Mouse (Mus musculus): Measurements from ENCODE around the gene Psmd7.
A peak's percentile ranks its signal among the peaks of the same experiment; 100 is the strongest.

Psmd7 gene

DNA sequence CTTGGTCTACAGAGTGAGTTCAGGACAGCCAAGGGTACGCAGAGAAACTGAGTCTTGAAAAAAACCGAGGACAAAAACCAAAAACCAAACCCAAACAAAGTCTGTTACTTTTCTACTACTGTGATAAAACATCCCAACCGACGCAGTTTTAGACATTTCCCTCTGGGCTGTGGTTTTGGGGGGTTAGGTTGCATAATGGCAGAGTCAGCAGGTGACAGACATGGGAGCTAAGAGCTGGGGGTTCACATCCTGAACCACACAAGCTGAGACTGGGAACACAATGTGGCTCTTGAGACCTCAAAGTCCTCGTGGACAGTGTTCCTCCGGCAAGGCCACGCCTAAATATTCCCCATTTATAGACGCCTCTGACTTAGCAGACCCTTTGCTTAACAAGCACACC is 10.1 kb downstream of the Psmd7 start:
- DNase-seq (ENCODE audit: low spot score in 2 of 2): no peak

DNA sequence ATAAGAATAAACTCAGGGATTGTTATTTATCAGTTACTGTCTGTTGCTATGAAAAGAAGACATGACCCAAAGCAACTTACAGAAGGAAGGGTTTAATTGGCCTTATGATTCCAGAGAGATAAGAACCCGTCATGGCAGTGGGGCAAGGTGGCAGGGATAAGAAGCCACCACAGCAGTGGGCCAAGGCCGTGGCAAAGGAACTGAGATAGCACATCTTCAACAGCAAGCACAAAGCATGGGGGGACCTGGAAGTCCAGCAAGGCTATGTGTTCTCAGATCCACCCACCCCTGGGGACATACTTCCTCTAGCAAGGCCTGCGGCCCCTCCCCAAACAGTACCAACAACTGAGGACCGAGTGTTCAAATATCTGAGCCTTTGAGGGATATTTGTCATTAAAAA is 10.6 kb downstream of the Psmd7 start:
- no peak for DNase-seq (ENCODE audit: low spot score in 2 of 2)

DNA sequence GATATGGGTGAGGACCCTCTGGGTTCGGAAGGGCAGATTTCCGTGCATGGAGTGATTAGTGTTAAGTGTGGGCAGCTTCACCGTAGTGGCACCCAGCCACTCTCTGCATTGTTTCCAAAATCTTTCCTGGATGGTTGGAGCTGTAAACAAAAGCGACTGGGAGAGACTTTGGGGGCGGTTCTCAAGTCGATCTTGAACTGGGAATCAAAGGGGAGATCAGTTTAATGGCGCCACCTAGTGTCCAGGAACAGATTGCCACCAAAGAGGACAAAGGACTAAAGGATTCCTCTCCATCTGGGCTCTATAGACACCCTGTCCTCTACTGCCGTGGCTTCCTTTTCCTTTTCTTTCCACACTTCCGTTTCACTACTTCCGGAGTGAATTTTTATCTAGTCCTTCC is 11.6 kb downstream of the Psmd7 start:
- DNase-seq (ENCODE audit: low spot score in 2 of 2): peak in 1 of 2 experiments; percentile 92

DNA sequence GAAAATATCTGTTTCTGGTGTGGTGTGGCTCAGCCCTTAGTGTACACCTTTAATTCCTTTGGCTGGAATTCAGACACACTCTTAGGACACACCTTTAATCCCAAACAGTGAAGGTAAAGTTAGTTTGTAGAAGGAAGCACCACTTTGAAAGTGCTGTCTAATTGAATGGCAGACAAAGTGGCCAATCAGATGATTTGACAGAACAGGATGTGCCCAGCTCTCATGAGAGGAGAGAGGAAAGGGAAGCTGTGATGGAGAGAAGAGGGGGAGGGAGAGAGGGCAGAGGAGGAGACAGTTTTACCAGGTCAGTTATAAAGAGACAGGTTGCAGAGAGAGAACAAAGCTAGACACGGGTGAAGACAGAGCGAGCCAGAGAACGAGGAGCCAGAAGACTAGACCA is 13.5 kb downstream of the Psmd7 start:
- no peak for DNase-seq (ENCODE audit: low spot score in 2 of 2)

GRCm38 (mm10) chr8:107572497-107572896 is 15.8 kb downstream of the Psmd7 start:
- DNase-seq (ENCODE audit: low spot score in 2 of 2): peak in 1 of 2 experiments; percentile 48

DNA sequence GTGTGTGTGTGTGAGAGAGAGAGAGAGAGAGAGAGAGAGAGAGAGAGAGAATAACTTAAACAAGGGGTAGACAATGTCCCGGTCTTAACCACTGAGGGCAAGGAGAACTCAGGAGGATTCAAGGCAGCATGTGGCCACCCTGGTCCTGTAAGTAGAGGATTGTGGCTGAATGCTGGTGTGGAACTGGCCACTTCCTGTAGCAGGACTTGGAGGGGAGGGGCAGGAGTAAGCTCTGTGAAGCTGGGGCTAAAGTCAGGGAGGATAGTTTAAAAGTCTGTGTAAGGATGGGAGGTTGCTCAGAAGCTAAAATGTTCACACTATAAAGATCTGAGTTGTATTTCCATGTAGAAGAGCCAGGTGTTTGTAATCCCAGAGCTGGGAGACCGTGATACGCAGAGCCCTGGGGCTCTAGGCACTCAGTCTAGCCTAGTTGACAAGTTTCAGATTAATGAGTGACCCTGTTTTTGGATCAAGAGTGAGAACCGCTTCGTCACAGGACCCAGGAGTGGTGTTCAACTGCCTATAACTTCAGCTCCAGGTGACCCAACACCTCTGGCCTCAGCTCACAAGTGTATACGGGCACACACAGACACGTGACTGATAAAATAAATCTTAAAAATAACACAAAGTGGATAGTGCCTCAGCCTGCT is 16.7 kb downstream of the Psmd7 start:
- DNase-seq (ENCODE audit: low spot score in 2 of 2): no peak

DNA sequence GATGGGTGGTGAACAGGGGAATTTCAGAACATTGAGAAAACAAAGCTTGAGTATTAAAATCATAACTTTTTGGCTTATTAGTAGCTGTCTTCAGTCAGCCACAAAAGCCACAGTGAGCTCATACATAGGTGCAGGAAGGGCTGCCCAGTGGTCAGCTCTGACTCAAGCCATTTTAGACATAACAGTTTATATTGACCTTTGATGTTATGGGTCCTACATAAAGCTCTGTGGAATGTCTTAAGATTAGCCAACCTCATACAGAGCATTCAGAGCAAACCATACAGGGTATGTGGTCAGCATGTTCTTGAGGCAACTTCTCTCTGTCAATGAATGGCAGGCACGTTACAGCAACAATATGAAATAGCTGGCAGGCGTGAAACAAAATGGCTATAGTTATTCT is 17.2 kb downstream of the Psmd7 start:
- no peak for DNase-seq (ENCODE audit: low spot score in 2 of 2)

DNA sequence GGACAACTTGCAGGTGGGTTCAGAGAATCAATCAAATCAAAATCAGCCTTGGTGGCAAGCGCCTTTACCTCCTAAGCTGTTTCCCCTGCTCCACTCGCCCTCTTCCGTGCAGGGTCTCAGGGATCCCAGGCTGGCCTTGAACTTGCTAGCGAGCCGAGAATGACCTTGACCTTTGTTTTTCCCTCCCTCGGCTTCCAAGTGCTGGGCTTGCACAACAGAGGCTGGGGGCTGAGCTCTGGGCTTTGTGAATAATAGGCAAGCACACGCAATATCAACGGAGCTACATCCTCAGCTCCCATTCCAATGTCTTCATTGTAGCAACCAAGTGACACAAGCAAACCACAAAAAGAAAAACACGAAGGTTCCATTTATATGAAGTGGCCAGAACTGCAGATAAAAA is 26.1 kb downstream of the Psmd7 start:
- no peak for DNase-seq (ENCODE audit: low spot score in 2 of 2)

GRCm38 (mm10) chr8:107560820-107561536 is 27.3 kb downstream of the Psmd7 start:
- DNase-seq (ENCODE audit: low spot score in 2 of 2): no peak

GRCm38 (mm10) chr8:107556511-107556936 is 31.7 kb downstream of the Psmd7 start:
- DNase-seq (ENCODE audit: low spot score in 2 of 2): no peak

DNA sequence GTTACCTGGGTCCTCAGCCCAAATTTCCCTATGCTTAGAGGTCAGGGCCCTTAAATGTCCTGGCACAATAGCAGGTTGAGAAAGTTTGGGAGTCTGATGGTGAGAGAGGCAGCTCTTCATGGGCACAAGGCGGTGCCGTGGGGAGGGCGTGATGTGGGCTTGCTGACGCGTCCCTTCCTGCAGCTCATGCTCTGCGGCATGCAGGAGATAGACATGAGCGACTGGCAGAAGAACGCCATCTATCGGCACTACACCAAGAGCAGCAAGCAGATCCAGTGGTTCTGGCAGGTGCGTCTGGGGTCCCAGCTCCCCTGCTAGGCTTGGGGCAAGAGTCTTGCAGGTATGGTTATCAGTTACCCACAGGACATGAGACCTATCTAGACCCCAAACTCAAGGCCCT is 33.0 kb downstream of the Psmd7 start:
- no peak for DNase-seq (ENCODE audit: low spot score in 2 of 2)

DNA sequence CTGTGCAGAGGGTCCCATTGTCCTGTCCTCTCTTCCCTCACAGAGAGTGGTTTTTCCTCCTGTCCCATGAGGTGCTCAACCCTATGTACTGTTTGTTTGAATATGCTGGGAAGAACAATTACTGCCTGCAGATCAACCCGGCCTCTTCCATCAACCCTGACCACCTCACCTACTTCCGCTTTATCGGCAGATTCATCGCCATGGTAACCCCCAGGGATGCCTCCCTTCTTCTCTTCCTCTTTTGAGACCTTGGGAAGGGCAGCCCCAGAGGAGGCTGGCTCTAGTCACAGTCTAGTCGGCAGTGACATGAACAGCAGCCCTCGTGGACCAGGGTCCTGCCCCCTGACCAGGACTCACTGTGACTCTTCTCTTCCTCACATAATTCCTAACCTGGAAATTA is 36.0 kb downstream of the Psmd7 start:
- no peak for DNase-seq (ENCODE audit: low spot score in 2 of 2)

DNA sequence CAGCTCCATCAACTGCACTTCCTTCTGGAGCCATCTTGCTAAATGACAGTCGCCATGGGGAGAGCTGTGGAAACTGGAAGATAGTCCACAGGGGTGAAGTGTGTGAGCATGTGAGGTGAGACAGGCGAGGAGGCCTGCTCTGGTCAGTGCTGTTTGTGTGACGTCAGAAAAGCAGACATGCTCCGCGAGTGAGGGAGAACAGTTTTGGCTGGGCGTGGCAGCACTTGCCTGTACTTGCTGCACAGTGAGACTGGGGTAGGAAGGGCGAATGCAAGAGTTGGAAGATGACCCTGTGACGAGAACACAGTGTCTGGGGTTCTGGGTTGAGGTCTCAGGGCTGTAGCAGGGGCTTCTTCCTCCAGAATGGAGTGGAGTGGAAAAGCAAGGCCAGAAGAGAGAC is 41.4 kb downstream of the Psmd7 start:
- no peak for DNase-seq (ENCODE audit: low spot score in 2 of 2)

DNA sequence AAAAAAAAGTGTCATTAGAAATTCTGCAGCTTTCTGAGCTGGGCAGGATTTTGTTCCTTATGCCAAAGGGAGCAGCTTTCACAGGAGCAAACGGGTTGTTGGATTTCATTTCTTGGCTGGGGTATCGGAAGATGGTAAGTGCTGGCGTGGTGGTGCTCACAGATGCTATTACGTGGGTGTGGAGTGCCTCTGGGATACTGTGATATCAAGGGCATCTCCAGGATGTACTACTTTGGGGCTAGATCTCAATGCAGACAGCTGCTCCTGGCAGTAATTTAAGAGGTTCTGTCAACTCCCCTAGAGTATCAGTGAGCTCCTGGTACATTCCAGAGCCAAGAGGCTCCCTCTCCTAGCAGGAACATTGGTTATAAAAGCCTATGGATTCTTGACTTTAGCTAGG is 42.1 kb downstream of the Psmd7 start:
- peak; percentile 40 to 66 for DNase-seq (ENCODE audit: low spot score in 2 of 2)

DNA sequence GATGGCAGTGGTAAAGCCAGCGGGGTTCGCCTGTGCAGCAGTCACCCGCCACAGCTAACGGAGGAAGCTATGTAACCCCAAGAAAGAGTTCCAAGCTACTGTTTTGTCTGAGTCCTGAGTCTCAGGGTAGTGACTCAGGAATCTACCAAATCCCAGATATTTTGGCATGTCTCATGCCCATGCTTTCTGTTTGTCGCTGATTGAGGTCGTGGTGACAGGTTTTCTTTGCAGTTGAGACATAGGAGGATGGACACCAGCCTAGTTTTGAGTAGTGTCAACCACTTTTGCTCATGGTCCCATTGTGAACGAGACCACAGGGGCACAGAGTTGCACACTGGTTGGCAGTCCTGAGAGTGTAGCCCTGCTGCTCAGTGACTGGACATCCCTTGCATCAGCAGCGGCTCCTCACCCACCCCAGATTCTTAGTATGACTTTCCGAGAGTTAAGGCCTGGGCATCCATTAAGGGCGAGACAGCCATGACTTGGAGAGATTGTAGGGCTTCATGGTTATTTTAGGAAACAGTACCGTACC is 42.6 kb downstream of the Psmd7 start:
- no peak for DNase-seq (ENCODE audit: low spot score in 2 of 2)

DNA sequence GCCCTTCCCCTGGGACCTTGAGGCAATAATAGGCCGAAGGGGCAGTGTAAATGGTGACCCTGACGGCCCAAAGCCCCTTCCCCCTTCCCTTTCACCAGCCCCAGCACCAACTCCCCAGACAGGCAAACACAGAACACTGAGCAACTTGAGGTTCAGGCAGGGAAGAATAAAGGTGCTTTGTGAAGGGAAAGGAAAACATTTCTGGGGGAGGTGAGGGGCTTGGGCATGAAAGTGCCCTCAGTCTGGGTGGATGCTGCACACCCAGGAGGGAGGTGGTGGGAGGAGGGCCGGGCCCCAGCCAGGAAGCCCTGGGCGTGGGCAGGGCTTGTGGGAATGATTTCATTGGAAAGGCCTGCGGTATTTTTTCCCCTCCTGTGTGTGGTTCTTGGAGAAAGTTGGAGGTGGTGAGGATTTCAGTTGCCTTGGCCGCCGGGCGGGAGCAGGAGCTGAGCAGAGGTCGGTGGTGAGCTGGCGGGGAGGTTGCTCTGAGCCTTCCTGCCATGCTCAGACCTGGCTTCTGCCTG is 43.6 kb downstream of the Psmd7 start:
- DNase-seq (ENCODE audit: low spot score in 2 of 2): peak in 1 of 2 experiments; percentile 35

GRCm38 (mm10) chr8:107544211-107544610 is 44.1 kb downstream of the Psmd7 start:
- DNase-seq (ENCODE audit: low spot score in 2 of 2): no peak

GRCm38 (mm10) chr8:107543714-107544113 is 44.5 kb downstream of the Psmd7 start:
- DNase-seq (ENCODE audit: low spot score in 2 of 2): no peak

DNA sequence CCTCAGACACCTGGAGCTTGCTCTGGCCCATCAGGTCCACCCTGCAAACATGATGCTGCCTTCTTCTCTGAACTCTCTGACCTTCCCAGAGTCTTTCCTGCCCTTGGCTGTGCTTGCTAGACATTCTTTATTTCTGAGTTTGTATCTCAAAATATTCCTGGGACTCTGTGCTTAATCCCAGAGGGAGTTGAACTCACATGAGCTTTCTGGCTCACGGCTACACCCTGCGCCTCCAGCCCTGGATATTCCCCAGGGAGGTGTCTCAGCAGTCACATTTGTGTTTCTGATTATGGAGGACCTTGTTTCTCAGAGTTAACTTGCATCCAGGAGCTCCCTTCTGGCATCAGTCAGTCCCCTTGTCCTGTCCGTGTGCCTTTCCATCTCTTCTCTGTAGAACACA is 46.1 kb downstream of the Psmd7 start:
- no peak for DNase-seq (ENCODE audit: low spot score in 2 of 2)

DNA sequence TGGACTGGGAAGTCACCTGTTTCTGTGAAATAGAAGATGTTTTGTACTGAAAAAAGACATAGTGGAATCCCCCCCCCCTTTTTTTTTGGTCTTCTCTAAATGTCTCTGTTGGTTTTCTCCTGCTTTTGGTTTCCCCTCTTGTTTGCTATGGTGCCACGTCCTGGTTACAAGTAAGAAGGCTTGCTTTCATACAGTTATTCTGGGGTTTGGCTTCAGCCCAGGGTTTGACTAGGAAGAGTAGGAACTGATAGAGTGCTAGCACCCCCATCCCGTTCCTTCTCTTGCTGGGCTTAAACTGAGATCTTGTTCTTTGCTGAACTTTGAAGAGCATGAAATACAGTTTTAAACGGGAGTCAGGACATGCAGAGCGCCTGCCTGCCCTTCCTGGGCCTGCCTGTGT is 46.9 kb downstream of the Psmd7 start:
- no peak for DNase-seq (ENCODE audit: low spot score in 2 of 2)

DNA sequence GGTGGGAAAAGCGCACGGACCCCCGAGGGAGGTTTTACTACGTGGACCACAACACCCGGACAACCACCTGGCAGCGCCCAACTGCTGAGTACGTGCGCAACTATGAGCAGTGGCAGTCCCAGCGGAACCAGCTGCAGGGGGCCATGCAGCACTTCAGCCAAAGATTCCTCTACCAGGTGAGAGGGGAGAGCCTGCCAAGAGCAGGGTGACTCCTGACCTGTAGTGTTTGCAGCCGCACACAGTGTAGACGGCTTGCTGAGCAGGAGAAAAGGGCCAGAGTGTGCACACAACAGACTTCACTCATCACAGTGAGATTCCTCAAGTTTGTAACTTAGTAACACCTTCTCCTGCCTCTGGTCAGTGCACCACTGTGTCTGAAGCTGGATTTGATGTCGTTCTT is 47.6 kb downstream of the Psmd7 start:
- no peak for DNase-seq (ENCODE audit: low spot score in 2 of 2)

GRCm38 (mm10) chr8:107537472-107537871 is 50.8 kb downstream of the Psmd7 start:
- DNase-seq (ENCODE audit: low spot score in 2 of 2): no peak

Data from left cerebral cortex, adult 9 months (tissue).